Mouse (Mus musculus) bone marrow macrophage, adult 2 months (primary cell): ENCODE results near the gene Abhd12b.

Source experiments
- CTCF ChIP-seq: IDR thresholded peaks from 2 replicates; pipeline ENCODE4 v1.5.1; 2012; ENCODE audit warnings: low read depth, mild to moderate bottlenecking, low read length, moderate library complexity
- POLR2A ChIP-seq: IDR thresholded peaks from 2 replicates; pipeline ENCODE4 v1.6.1; 2012; ENCODE audit warnings: mild to moderate bottlenecking, low read depth, low read length, borderline replicate concordance

- TF ChIP-seq CTCF (no peak), POLR2A (no peak)
Measured at GRCm38 (mm10) chr12:70157292-70158066, 3.5 kb downstream of the Abhd12b start.
